32 mouse cellular contexts compared by ENCODE assay signal in genomic region chr2:61674555-61674954, GRCm38 (mm10).
"Had no signal": no experiment of that assay in that cellular context is flagged by ENCODE, and none has a peak within 500 bp of the region (broad histone marks: within the 10 kb centered on the region; RNA-seq: fewer than 3 reads in every experiment).

No protein-coding gene starts in this region.

- H3K9me3 ChIP-seq: limb, embryonic 10.5 days; limb, embryonic 12.5 days; limb, embryonic 13.5 days; limb, embryonic 15.5 days; liver, embryonic 12.5 days; liver, embryonic 13.5 days; liver, embryonic 15.5 days; lung, embryonic 15.5 days; megakaryocyte, embryonic 14.5 days; midbrain, embryonic 10.5 days; midbrain, embryonic 12.5 days; midbrain, embryonic 13.5 days; midbrain, embryonic 15.5 days; neural tube, embryonic 12.5 days had no signal

- H3K27ac ChIP-seq: limb, embryonic 10.5 days; limb, embryonic 12.5 days; limb, embryonic 13.5 days; limb, embryonic 15.5 days; liver, embryonic 12.5 days; liver, embryonic 13.5 days; liver, embryonic 14.5 days; liver, embryonic 15.5 days; lung, embryonic 15.5 days; macrophage; midbrain, embryonic 10.5 days; midbrain, embryonic 12.5 days; midbrain, embryonic 13.5 days; midbrain, embryonic 15.5 days; neural tube, embryonic 12.5 days had no signal

- H3K27me3 ChIP-seq: limb, embryonic 12.5 days; limb, embryonic 13.5 days; limb, embryonic 15.5 days; liver, embryonic 13.5 days; liver, embryonic 15.5 days; lung, embryonic 15.5 days; megakaryocyte, embryonic 14.5 days; midbrain, embryonic 12.5 days; midbrain, embryonic 13.5 days; midbrain, embryonic 15.5 days; neural tube, embryonic 12.5 days had no signal

- H3K36me3 ChIP-seq: limb, embryonic 10.5 days; limb, embryonic 12.5 days; limb, embryonic 13.5 days; limb, embryonic 15.5 days; liver, embryonic 12.5 days; liver, embryonic 13.5 days; liver, embryonic 15.5 days; lung, embryonic 15.5 days; midbrain, embryonic 10.5 days; midbrain, embryonic 12.5 days; midbrain, embryonic 13.5 days; midbrain, embryonic 15.5 days; neural tube, embryonic 12.5 days had no signal

- DNase-seq: left cerebral cortex, postnatal 4 days; liver; liver, embryonic 13.5 days; liver, postnatal 0 days; lung, adult 18-20 months; lung, adult 2 months; lung, embryonic 14.5 days; lung, postnatal 10 days; lung, postnatal 14 days; lung, postnatal 36 days; lung, postnatal 4 days; midbrain, embryonic 14.5 days had no signal

- H3K9ac ChIP-seq: limb, embryonic 12.5 days; limb, embryonic 13.5 days; limb, embryonic 15.5 days; liver, embryonic 12.5 days; liver, embryonic 13.5 days; liver, embryonic 14.5 days; liver, embryonic 15.5 days; liver, postnatal 0 days; lung, embryonic 14.5 days; lung, embryonic 15.5 days; midbrain, embryonic 12.5 days; midbrain, embryonic 13.5 days; midbrain, embryonic 15.5 days; neural tube, embryonic 12.5 days had no signal

- H3K4me3 ChIP-seq: limb, embryonic 10.5 days; limb, embryonic 12.5 days; limb, embryonic 13.5 days; limb, embryonic 15.5 days; liver, embryonic 12.5 days; liver, embryonic 13.5 days; liver, embryonic 15.5 days; lung, embryonic 15.5 days; megakaryocyte, embryonic 14.5 days; midbrain, embryonic 10.5 days; midbrain, embryonic 12.5 days; midbrain, embryonic 13.5 days; midbrain, embryonic 15.5 days; myocyte; neural tube, embryonic 12.5 days had no signal

- H3K4me2 ChIP-seq: limb, embryonic 12.5 days; limb, embryonic 13.5 days; limb, embryonic 15.5 days; liver, embryonic 11.5 days; liver, embryonic 12.5 days; liver, embryonic 13.5 days; liver, embryonic 15.5 days; lung, embryonic 14.5 days; lung, embryonic 15.5 days; midbrain, embryonic 11.5 days; midbrain, embryonic 12.5 days; midbrain, embryonic 13.5 days; midbrain, embryonic 15.5 days; neural tube, embryonic 12.5 days had no signal

- ATAC-seq: liver, embryonic 12.5 days; liver, postnatal 0 days; lung, postnatal 0 days; midbrain, embryonic 13.5 days; midbrain, embryonic 15.5 days; midbrain, embryonic 16.5 days had no signal

- H3K4me1 ChIP-seq: limb, embryonic 10.5 days; limb, embryonic 12.5 days; limb, embryonic 13.5 days; limb, embryonic 15.5 days; liver, embryonic 12.5 days; liver, embryonic 13.5 days; liver, embryonic 15.5 days; lung, embryonic 15.5 days; midbrain, embryonic 10.5 days; midbrain, embryonic 12.5 days; midbrain, embryonic 13.5 days; midbrain, embryonic 15.5 days; neural tube, embryonic 12.5 days had no signal
